Mouse (Mus musculus) MEL-GATA-1-ER (cell line): Measurements from ENCODE around the gene Plpp7.

Source experiments
- DNase-seq: peaks from one replicate; pipeline ENCODE4 v3.0.0-alpha.2; 2012; ENCODE audit warnings: low read depth; ENCODE audit errors: extremely low read depth

The Plpp7 gene

DNA sequence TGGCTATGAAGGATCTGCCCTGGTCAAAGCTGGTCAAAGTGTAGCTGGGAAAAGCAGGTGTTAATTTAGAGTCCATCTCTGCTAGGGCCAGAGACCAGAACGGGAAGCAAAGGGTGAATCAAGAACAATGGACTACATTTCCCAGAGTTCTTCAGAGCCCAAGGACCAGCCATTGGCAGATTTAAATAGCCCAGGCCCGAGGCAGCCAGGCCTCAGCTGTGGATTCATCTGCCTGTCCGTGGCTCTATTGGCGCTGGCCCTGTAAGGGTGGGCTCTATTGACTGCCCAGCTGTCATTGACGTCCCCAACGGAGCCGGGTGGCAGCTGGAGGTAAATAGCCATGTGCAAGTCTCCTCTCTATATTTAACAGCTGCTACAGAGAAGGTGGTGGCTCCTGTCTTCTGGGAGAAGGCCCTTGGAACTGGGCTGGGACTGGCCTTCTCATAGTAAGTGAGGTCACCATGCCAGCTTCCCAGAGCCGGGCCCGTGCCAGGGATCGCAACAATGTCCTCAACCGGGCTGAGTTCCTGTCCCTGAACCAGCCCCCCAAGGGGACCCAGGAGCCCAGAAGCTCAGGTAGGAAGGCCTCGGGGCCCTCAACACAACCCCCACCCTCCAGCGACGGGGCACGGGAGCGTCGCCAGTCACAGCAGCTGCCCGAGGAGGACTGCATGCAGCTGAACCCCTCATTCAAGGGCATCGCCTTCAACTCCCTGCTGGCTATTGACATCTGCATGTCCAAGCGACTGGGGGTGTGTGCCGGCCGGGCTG is at the start of gene Plpp7:
Plpp7 (plus strand) TSS at position 178 of the 771 bp plus-strand sequence.
- peak; percentile 52 for DNase-seq

DNA sequence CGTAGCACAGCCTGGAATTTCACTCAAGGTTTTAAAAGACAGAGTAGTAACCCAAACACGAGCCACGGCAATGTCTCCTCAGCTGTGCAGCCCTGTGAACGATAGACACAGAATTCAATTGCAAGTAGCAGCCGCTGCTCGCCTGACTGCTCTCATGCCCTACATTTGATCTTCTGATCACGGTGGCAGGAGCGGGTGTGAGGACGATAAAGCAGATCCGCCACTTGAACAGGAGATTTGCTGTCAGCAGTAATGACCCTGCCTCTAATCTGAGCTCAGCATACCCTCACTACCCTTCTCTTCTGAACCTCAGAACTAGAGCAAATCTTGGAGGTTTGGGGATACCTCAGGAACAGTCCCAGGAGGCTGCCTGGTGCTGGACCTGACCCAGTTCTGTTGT is 49.3 kb upstream of the Plpp7 start:
- DNase-seq = no peak

DNA sequence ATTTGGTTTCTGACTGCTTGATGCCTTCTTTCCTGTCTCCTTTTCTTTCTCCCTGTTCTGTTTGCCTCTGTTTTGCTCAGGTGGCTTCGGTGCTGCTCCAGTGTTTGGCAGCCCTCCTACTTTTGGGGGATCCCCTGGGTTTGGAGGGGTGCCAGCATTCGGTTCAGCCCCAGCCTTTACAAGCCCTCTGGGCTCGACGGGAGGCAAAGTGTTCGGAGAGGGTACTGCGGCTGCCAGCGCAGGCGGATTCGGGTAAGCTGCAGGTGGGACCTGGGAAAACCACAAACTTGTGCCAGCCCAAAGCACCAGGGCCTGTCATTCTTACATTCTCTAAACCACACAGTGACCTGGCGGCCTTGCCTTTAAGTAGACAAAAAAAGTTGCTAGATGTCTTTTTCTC is 48.0 kb upstream of the Plpp7 start:
- no peak for DNase-seq

DNA sequence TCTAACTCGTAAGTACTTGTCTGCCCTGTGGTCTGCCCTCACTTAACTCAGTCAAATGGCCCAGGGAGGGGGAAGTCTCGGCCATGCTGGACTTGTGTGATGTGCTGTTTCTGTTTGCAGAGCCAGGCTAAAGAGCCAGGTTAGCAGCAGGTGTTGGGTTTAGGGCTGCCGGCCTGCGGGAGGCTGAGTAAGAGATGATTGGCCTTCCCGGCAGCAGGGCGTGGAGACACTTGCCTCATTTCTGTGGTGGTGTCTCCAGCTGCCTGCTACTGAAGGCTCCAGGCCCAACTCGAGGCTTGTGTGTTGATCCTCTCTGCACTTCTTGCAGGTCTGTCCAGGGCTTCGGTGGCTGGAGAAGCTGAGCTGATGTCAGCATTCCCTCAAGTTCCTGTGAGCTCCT is 43.5 kb upstream of the Plpp7 start:
- DNase-seq = no peak

DNA sequence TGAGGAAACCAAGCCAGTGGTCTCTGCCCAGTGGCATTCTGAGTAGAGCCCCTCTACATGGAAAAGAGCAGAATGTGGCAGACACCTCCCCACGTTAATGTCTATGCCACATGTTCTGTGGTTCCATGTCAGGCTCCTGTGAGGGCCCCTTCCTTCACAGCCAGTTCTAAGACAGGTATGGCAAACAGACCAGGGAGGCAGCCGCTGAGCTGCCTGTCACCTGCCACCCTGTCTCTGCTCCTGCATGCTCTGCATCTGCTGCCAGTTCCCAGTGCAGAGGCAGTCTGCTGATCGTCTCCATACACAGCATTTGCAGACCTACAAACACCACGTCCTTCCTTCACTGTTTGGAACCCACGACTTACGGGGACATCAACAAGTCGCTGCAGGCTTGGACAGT is 42.9 kb upstream of the Plpp7 start:
- DNase-seq = no peak

DNA sequence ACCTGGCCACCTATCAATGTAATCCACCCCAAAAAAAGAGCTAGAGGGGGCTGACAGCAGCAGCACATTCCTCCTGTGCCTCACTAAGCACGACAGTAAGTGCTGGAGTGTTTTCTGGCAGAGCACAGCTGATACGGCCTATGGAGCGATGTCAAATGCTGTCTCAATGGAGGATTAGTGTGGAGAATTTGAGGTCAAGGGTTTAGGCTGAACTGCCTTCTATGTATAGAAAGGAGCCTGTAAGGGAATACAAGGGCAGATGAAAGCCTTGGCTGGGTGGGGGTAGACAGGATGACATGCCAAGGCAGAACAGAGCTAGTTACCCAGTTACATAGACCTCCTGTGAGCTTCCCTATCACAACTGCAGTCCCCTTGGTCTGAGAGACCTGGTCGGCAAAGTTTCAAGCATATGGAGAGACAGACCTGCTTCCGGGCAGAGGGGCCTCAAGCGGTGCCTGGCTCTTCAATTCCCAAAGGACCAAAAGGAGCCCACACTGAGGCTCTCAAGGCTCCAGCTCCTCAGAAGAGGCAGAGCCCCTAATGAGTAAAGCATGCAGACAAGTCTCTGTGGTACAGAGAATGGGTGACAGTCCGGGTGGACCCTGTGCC is 39.9 kb upstream of the Plpp7 start:
- no peak for DNase-seq

DNA sequence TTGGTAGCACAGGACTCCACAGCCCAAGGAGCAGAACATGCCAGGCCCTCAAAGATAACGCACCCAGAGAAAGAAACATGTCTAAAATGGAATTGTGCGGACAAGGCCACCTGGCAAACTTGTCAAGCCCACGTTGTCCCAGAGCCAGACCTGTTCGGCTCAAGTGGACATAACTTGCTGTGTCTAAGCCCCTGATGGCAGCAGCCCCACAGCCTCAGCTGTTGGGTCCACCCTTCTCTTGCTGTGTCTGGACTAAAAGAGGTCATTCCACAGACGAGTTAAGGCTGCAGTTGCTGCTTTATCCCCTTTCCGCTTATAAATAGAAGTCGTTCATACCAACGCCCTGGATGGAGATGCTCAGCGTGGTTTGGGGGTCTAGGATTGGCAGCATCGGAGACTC is 38.8 kb upstream of the Plpp7 start:
- no peak for DNase-seq

DNA sequence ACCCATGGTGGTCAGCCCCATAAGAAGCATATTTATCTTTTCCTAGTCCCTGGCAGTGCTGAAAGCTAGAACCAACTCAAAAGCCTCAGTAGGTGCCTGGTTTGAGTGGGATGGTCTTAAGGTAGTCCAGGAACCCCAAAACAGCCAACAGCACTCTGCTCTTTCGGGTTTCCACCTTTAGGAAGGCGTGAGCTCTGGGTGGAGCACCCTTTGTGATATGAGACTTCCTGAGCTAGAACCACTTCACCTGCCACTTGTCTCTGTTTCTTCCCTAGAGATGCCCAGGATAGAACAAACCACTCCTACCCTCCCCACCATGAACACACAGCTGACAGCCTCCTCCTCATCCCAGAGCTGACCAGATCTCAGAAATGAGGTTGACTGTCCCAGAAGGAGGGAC is 38.0 kb upstream of the Plpp7 start:
- peak; percentile 92 for DNase-seq

DNA sequence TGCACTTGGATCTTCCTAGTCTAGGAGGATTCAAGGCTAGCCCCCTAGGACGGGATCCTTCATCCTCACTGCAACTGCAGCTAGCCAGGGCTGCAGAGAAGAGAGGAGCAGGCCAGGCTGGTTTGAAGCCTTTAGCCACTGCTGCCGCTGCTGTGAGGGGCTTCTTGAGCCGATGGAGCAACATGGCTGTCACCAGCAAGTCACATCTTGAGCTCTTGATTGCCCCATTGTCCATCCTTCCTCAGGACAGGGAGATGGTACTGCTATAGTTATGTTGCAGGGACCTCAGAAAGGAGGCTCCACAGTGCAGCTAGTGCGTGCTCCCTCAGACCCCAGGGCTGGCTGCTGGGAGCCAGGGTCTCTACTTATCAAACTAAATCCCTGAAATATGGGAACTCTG is 37.5 kb upstream of the Plpp7 start:
- DNase-seq = no peak

DNA sequence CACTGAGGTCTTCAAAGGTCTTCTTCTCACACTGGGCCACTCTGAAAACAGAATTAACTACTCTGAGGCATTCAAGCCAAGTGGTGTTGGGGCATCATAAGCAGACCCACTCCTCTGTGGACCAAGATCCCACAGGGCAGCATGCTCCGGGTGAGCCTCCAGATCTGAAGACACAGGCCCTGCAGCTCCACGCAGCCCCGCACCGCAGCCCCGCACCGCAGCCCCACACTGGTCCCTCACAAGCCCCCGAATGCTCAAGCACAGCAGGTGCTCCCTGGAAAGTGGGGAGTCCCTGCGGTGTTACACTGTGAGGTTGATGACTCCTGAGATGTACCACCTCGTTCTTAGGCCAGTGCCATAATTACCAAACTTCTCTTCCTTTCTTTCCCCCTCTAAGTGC is 37.1 kb upstream of the Plpp7 start:
- no peak for DNase-seq

DNA sequence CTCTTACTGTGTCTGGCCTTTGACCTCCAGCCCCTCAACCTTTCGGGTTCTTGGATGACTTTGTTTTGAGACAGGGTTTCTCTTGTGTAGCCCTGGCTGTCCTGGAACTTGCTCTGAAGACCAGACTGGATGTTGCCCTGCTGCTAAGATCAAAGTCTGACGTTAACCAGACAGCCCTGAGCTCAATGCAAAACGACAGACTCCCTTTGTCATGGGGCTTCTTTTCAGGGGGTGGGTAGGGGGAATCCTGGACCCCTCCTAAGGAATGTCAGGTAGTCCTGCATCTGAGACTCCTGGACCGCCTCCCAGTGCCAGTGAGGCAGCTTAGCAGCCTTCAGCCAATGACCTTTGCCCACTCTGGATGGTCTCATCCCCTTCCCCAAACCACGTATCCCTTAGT is 36.6 kb upstream of the Plpp7 start:
- DNase-seq = no peak

DNA sequence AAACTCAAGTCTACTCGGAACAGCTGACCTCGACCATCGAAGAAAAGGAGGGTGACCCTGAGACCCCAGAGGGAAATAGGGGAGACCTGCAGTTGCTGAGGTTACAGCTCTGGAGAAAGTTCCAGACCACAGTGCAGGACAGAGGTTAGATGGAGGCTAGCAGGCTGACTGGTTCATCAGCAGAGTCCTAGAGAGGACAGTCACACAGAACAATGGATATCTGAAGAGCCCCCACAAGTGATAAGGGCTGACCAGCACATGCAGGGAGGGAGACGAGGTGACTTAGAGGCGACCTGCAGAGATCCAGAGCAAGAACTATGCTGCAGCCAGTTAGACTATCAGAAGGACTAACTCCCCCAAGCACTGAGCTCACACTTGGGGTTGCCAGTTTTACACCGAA is 35.7 kb upstream of the Plpp7 start:
- no peak for DNase-seq

DNA sequence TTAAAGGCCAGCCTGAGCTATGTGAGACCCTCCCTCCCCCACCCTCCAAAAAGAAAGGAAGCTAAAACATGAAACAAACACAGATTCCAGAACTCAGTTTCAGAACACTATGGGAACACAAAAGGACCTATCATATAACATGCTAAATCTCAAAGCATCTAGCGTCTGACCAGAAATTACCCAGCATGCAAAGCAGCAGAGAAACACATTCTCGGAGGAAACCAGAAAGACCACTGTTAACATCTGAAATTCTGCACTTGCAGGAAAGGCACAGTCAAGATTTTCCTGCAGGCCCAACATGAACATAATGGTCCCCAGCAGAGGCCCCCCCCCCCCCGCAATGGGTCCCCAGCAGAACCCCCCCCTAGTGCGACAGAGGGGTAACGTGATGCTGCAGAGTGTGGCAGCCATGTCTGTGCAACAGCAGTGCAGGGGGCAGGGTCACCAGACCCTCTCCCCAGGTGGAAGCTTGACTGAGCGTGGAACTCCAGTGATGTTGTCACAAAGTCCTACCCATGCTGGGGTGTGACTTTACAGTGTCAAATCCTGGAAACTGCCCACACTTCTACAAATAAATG is 35.0 kb upstream of the Plpp7 start:
- no peak for DNase-seq

DNA sequence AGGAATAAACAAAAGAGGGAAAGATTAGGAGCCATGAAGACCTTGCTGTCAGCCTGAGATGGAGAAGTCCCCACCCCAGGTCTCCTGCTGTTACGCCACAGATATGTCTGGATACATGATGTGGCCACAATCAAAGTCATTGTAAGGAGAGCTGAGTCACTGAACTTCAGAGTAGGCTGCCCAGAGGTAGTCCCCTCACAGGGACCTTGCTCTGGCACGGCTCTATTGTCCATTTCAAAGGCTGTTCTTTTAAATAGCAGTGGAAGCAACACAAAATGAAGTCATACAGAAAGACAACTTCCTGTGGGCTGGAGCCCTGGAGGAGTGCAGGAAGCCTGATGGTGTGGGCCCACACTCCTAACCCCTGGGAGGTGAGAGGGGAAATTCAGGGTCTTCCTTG is 34.1 kb upstream of the Plpp7 start:
- no peak for DNase-seq

DNA sequence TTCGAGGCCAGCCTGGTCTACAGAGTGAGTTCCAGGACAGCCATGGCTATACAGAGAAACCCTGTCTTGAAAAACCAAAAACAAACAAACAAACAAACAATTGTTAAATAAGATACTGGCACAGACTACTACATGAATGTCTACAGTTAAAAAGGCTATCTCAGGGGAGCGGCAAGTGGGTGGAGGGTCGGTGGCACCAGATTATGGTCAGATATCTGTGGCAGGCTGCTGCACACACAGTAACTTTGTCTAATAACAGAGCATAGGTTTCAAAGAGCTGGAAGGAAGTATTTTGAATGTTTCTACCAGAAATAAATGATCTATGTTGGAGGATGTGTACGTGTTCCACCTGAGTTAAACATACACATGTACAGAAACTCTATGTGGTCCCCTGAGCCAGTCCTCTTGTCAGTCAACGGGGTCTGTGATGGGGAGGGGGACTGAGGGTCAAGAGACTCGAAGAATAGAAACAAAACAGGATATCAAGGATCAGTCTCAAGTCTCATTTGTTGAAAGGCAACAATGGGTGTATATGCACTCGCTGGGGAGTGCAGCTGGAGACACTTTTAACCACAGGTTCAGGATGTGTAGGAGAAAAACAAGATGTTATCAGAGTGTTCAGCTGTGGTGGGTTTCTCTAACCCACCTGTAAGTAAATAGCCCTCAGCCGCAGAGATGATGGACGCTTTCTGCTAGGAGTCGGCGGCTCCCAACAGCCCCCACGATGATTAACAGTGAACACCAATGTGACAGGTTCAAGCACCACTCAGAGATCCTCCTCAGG is 33.4 kb upstream of the Plpp7 start:
- no peak for DNase-seq

DNA sequence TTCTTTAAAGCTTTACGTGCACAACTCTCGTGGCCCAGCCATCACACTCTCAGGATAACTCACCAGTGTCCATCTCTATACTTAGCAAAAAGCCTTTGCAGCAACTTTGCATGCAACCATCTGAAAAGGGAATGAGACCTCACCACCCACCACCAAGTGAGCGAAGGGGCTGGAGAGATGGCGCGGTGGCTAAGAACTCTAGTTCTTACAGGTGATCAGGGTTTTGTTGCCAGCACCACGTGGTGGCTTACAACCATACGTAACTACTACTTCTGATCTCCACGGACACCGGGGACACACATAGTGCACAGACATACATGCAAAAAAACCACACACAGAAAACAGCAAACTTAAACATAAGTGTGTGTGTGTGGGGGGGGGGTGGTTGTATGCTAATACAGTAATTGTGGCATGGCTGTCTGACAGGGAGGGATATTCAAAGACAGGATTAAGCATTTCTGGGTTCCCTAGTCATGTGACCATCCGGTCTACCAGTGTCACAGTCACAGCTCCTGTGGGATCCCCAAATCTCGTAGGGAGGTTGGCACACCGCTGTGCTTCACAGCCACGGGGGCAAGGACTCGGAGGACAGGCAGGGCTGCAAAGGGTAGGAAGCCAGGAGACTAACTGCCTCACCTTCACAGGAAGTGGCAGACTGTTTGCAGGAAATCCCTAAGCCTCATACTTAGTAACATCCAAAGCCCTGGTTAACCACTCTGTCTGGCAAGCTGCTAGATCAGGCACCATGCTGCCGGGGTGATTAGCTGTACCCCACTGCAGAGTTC is 32.5 kb upstream of the Plpp7 start:
- DNase-seq = no peak

DNA sequence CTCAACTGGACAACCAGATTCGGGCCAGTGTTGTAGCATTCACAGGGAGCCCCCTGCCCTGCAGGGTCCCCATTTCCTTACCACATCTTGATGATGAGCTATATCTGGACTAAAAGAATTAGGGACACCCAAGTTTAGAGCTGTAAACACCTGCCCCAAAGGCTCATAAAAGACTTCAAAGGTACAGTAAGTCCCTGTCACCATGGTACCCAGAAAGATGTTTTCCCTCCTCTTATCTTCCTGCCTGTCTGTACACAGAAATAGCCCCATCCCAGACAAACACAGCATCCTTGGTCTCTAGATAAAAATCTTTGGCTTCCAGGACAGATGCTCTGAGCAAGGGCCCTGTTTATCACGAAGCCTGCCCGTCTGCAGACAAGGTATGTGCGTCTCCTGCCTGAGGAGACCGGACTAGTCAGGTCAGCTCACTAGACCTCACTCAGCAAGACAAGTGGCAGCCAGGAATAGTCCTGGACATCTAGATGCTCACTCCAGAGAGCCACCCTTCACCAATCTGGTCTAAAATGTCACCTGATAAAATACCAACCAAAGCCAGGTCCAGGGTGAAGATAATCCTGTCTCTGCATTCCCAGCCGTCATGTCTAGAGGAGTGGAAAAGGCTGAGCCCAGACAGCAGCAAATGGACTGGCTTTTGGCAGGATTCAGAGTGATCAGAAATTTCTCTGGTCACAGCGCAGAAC is 31.7 kb upstream of the Plpp7 start:
- DNase-seq = no peak

DNA sequence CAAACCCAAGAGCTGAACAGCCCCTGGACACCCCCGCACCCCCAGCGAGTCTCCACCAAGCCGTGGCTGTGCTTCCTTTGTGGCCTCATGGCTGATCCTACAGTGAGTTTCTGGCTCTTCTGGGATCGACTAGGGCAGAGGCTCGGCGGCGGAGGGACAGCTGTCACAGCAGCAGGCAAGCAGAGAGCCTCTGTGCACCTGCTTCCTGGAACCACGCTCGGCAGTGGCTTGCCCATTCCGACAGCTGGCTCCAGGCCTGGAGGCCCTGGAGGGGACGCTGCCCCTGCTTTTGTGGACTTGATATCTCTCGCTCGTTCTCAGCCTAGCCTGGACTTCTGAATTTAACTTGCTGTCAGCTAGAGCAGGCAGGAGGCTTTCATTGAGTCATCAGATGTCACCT is 30.4 kb upstream of the Plpp7 start:
- DNase-seq = no peak

DNA sequence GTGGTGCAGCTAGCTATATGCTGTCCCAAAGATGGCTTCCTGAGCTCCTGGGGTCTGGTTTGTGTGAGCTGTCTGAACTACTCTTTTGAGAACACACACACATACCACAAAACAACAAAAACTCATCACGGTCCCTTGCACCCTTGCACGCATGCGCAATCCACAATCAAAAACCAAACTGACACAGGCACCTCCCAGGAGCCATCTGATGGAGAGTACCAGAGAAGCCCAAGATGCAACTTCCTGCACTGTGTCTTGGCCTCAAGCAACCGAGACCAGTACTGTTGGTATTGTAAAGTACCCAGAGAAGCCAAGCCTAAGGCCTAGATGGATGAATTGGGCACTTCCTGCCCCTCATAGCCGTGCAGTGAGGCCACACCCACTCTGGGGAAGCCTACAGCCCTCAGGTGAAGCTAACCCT is 29.9 kb upstream of the Plpp7 start:
- no peak for DNase-seq

DNA sequence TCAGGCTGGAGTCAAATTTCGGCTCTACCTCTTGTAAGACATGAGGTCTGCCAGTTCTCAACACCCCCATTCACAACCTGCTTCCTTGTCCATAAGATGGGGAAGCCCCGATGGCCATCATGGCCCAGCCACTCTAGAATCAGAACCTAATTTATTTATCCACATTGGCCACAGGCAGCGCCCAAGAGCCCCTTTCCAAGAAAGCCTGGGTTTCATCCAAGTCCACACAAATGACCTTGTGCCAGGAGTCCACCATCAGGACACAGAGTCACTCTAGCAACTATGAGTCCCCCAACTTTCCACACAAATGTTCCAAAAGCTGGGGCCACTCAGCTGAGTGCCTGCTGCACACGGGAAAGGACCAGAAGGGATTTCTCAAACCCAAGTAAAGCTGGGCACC is 29.3 kb upstream of the Plpp7 start:
- DNase-seq = no peak
